Mouse (Mus musculus): ENCODE results near the gene Vwa8.

Gene Vwa8

DNA sequence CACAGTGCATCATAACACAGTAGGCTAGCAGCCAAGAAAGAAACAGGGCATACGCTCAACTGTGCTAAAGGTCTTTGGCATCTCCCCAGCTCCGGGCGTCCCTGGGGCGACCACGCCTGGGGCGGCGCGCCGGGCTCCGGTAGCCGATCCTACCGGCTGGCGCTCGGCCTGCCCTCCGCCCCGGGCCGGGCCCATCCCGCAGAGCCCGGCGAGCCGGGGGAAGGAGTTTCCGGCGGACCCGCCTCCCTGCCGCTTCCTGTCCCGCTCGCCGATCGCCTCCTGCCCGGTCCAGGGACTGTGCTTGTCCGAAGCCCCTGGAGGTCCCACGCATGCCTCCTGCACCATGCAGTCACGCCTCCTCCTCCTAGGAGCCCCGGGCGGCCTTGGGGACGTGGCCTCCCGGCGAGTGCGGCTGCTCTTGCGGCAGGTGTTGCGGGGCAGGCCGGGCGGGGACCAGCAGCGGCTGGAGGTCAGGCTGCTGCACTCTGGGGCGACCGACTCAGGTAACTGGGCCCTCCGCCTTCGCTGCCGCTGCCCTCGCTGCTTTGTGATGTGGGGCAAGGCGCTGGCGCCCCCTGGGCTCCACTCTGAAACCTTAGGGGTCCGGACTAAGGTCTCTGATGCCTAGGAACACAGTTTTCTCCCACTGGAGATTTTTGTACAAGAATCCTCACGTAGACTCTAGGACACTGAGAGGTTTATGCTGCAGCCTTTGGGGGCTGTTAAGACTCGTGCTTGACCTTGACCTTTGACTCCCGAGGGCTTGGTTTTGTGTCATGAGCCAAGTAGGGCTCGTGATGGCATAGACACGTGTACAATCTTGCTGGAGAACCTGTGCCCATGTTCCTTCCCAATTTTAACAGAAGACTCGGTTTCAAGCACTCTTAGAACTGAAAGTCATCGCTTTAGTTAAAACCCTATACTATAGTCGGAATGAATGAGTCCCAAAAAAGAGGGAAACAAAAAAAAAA, at the start of gene Vwa8:
Gene Vwa8 (plus strand): TSS at position 112 of the 971 bp plus-strand sequence.
- DNase-seq (ENCODE audit: extremely low read depth, low read depth, low spot score): no peak

DNA sequence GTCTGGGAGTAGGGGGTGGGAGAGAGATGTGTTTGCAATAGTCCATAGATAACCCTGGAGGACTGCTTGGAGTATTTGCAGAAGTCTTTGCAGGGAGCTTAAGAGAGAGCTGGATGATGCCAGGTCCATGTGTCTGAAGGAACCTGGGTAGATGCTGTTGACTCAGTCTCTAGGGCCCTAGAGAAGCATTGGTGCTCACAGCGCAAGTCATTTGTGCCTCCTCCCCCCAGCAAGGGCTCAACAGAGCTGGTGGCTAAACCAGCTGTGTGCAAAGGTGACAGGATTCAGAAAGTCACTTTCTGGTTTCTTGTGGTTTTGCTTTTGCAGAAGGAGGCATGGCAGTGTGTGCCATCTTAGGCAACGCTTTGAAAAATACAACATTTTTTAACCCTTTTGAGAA, 46.5 kb upstream of the Vwa8 start:
- DNase-seq (ENCODE audit: extremely low read depth, low read depth, low spot score): no peak

DNA sequence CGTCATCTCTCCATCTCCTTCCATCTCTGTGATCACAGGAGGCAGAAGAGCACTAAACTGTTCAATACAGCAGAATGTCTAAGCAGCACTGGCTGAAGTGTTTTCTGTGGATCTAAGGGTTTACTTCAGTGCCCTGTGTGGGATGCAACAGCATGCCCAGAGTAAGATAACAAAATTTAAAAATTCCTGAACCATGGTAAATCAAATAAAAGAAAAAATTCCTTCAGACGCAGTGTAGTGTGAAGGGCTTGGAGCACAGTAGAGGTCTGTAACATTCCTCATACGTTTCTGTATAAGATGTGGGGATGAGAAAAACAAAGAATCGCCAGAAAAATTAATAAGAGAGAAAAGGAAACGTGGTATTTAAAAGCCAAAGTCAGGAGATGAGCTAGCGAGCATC, 44.9 kb upstream of the Vwa8 start:
- DNase-seq (ENCODE audit: extremely low read depth, low read depth, low spot score): no peak

DNA sequence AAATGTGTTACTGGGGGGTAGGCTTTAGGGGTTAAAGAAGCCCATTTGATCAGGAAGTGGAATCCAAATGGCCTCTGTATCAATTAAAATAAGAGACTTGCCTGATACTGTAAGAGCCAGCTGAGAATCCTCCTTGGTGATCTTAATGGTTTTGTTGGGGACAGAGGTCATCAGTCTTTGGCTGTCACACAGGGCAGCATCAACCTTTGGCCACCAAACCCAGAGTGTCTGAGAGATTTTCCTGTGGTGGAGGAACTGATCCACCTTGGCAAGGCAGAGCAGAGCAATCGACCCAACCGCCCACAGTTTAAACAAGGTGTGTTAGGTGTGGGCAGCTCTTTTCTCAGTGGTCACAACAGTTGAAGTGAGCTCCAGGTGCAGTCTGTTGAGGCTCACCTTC, 36.0 kb upstream of the Vwa8 start:
- no peak for DNase-seq (ENCODE audit: extremely low read depth, low read depth, low spot score)

DNA sequence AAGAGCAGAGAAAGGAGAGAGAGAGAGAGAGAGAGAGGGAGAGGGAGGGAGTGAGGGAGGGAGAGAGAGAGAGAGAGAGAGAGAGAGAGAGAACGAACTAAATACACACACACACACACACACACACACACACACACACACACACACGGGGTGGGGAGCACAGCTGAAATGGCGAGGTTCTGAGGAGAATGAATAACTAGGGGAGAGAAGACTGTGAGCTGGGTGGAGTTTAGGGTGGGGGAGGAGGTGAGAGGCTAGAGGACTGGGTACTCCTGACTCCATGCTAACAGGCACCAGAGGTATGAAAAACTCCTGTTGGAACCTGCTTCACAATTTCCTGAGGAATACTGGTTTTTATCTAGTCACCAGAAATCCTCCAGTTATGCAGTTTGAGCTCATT, 32.4 kb upstream of the Vwa8 start:
- no peak for DNase-seq (ENCODE audit: extremely low read depth, low read depth, low spot score)

DNA sequence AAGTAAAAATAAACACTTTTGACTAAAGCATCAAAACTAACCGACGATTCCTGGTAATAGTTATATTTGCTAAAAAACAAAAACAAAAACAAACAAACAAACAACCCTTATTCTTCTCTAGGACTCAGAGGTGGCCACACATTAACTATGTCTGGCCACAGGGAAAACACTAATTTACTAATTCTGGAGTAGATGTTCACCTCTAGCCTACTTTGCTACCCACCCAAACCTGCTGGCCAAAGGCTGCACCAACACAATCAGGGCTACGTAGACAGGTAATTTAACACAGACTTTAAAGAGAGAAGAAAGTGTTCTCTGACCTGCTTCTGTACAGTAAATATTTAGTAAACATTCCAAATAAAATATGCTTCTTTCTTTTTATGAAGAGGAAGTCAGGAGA, 31.2 kb upstream of the Vwa8 start:
- DNase-seq (ENCODE audit: extremely low read depth, low read depth, low spot score): no peak

DNA sequence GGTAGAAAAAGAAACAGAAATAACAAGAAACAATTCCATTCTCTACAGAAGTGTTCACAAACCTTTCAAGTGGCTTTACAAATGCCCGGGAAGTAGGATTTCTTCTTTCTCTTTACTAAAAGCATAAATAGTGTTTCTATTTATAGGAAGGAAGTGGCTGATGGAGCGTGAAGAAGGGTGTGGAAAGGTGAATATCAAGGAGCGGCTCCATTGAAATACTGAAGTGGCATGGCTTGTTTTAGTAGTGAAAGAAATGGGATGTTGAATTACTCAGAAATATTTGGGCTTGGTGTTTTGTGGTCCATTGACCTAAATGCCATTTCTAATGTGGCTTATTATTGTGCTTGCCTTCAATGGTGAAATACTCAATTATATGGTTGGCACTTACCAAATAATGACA, 30.4 kb upstream of the Vwa8 start:
- no peak for DNase-seq (ENCODE audit: extremely low read depth, low read depth, low spot score)

DNA sequence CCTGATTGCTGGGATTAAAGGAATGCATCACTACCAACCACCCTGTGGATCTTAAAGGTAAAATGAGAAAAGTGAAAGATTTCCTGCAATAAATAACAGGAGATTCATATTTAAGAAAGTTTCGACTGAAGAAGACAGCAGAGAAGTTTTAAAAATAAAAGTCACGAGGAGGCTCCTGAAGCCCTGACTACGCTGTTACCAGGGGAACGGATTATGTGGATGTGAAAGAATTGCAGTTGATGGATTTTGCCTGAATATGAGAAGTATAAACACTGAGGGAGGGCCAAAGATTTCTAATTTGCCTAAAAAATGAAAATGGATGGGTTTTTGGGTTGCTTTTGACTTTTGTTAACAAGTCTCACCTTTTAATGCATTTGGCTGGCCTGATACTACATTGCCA, 24.8 kb upstream of the Vwa8 start:
- no peak for DNase-seq (ENCODE audit: extremely low read depth, low read depth, low spot score)

DNA sequence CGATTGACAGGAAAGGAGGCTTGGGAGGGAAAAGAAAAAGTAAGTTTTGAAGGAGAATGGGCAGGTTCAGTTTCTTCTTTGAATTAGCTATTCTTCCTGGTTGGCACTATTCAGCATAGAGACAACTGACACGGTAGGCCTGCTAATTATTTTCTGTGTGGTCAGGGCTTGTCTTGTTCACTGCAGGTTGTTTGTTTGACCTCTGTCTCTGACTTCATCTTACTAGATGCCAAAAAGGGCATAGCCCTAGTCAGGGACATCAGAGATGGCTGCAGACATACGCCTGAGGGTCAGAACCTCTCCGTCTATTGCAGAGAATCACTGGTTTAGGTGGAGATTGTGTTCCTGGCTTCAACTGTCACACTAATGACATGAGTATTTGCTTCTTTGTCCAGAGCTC, 24.3 kb upstream of the Vwa8 start:
- DNase-seq (ENCODE audit: extremely low read depth, low read depth, low spot score): no peak

DNA sequence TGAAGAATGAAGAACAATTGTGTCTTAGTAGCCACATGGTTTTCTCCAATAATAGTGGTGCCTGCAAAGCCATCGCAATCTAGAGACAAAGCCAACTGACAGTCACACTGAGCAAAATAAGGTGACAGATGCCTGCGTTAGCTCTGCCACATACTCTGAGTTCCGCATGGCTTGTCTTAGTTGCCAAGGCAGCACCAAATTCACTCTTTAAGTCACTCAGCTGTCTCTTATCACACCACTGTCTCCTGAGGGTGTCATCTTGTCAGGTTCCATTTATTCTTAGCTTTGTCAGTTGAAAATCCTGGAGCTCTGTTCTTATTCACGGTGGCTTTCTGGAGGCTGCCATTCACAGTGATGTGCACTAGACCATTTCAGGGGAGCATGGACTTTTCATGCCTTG, 17.7 kb upstream of the Vwa8 start:
- DNase-seq (ENCODE audit: extremely low read depth, low read depth, low spot score): no peak

DNA sequence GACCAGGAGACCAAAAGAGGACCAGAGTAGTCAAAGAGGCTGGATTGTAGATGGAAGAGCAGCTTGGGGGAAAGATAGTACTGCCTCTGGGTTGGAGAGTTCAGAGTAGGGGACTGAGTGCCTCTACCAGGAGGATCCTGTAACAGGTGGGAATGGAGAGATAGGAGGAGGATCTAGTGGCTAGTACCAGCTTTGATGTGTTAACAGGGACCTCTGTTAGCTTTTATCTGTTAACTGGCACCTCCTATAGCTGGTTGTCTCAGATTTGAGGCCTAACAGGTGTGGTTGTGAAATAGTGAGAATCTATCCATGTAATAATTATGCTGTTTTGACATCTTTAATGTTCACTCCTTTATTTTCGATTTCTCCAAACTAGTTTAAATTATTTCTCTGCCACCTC, 904 bp upstream of the Vwa8 start:
- no peak for DNase-seq (ENCODE audit: extremely low read depth, low read depth, low spot score)

DNA sequence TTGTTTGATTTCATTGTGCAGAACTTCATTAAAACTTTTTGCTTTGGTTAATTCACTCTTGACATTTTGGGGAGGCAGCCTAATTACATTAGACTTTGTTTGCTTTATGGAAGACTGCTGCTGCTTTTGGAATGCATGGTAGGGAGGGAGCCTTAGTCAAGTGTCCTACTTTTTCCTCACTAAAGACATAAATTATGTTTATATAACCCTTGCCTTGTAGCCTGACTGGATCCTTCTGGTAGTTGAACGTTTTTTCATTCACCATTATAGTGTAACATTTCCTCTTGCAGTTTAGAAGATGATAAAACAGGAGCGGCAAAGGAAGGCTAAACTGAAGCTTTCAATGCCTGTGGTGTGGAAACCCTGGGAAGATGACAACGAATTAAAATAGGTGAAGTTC, 375 bp upstream of the Vwa8 start:
- no peak for DNase-seq (ENCODE audit: extremely low read depth, low read depth, low spot score)

DNA sequence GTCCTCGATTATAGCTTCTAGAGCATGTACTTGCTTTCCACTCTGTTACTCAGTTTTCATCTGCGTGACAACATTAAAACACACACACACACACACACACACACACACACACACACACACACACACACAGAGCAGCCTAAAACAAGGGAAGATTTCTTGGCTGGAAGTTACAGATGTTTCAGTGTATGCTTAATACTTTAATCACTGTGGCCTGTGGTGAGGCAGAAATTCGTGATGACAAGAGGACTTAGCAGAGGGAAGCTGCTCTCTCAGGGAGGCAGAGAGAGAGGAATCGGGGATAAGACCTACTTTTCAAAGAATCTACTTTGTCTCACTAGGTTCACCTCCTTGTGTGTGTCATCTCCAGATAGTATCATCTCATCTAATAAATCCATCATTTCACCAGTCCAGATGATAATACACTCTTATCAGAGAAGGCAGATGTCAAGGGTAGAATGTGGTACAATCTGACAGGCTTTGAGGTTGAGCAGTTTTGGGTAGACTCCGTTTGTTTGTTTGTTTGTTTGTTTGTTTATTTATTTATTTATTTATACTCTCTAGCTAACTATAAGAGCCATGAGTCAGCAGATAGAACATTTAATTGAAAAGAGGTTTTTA, 1.2 kb downstream of the Vwa8 start:
- DNase-seq (ENCODE audit: extremely low read depth, low read depth, low spot score): no peak

DNA sequence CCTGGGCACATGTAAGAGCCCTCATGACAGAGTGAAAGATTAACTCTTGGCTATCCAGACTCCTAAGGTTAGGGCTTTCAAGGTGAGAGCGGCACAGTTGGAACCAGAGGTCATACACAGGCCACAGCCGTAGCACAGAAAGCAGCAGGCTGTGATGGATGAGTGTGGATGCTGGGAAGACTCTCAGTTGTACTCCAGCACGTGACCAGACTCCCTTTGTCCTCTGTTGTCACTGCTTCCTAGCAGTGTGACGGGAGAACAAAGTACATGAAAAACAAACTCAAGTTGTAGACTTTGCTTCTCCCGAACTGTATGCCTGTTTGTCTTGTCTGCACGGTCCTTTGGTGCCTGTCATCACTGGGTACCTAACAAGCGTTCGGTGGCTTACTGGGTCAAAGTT, 1.8 kb downstream of the Vwa8 start:
- DNase-seq (ENCODE audit: extremely low read depth, low read depth, low spot score): no peak

DNA sequence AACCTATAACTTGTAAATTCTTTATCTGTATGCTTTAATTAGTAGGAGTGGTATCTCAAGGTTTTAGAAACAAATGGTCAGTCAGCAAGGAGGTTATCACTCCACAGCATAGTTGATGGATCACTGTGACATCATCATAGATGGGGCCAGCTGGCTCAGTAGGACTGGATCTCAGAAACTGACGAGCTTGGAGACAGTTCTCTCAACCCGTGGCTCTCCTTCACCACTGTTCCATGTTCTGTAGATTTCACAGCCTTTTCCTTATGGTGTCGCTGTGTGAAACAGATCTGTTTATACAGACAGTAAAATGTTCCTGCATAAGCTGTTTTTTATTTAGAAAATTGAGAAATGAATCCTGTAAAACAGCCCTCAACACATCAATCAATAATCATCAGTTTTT, 2.5 kb downstream of the Vwa8 start:
- no peak for DNase-seq (ENCODE audit: extremely low read depth, low read depth, low spot score)

DNA sequence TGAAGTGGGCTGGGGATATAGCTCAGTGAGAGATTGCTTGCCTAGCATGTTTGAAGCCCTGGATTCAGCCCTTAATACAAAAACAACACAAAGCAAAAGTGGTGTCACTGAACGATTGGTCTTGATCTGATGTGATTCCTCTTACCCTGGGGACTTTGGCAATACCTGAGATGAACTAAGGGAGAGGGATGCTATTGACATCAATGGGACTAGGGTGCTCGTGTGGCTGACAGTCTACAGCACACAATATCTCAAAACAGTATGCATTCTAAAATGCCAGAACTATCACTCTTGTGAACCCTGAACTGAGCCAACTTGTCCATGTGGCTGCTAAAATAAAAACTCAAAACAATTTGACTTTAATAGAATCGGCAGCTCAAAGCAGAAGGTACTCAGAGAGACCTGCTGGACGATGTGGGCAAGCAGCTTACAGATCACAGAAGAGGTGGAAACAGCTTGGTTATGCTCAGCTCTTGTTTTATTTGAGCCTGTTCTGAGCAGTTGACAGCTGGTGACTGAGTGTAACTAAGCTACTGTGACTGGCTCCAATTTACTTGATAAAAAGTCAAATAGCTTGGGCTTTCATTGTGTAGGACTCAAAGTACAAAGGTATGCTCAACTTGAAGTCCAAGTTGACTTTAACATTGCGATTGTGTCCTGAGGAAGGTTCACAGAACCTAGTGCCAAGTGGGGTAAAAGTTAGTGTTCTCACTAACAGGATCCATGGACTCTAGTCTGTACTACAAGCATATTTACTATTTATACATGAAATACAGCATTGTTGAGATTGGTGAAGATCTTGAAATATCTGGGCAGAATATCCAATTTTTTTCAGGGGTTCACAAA, 3.8 kb downstream of the Vwa8 start:
- no peak for DNase-seq (ENCODE audit: extremely low read depth, low read depth, low spot score)

DNA sequence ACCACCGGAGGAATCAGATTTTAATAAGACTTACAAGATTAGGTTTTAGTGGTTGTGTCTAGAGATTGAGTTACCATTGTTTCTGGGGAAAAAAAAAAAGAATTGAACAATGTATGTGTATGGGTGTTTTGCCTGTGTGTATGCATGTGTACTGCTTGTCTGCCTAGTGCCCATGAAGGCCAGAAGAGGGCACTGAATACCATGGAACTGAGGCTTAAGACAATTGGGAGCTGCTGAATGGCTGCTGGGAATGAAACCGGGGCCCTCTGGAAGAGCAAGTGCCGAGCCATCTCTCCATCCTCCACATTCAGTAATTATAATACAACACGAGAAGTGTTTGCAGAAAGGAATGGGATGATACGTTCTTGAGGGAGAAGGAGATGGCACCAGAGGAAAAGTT, 12.3 kb downstream of the Vwa8 start:
- no peak for DNase-seq (ENCODE audit: extremely low read depth, low read depth, low spot score)

DNA sequence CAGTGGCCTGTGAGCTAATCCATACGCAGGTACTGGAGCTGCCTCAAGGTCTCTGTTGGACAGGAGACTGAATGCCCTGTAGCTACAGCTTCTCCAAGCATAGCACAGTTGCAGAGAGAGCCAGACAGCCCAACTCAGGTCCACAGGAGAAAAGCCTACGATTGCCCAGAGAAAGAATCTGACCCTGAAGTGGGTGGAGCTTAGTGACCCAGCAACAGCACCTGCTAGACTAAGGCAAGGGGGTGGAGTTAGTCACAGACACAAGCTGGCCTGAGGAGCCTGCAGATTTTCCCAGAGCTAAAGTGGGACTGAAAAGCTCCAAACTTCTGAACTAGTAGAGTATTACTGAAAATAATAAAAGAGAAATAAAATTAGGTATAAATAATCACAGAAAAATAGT, 21.2 kb downstream of the Vwa8 start:
- DNase-seq (ENCODE audit: extremely low read depth, low read depth, low spot score): no peak

DNA sequence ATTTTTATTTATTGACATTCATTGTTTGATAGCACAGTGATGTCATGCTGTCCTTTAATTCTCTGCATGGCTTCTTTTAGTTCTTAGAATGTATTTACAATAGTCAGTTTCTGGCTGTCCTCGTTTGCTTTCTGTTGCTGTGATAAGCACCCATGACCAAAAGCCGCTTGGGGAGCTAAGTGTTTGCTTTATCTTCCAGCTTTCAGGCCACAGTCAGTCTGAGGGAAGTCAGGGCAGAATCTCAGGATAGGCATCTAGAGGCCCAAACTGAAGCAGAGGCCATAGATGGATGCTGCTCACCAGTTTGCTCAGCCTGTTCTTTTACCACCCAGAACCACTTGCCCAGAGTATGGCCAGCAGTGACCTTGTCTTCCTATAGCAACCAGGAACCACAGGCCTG, 28.3 kb downstream of the Vwa8 start:
- DNase-seq (ENCODE audit: extremely low read depth, low read depth, low spot score): no peak

DNA sequence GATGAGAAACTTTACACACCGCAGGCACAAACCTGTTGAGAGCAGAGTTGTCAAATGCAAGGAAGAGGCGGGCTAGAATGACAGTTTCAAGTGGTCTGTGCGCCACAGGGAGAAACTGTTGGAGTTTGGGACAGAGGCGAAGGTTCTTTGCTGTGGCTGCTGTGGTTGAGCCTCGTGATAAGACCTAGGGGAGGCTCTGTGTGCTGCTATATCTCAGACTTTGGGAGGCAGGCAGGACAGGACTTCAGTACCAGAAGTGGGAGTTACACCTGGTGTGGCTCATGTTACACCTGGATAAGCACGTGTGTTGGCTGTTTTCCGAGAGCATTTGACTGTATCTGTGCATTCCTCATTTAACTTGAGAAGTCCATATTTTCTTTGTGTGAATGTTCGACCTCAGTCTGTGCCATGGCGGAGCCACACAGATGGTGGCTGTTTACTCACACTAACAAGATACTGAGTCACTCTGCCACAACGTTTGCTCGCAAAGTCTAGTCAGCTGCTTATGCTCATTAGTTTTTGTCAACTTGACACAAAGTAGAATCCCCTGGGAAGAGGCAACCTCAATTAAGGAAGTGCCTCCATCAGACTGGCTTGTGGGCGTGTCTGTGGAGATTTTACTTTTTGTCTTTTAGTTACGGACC, 29.7 kb downstream of the Vwa8 start:
- no peak for DNase-seq (ENCODE audit: extremely low read depth, low read depth, low spot score)

DNA sequence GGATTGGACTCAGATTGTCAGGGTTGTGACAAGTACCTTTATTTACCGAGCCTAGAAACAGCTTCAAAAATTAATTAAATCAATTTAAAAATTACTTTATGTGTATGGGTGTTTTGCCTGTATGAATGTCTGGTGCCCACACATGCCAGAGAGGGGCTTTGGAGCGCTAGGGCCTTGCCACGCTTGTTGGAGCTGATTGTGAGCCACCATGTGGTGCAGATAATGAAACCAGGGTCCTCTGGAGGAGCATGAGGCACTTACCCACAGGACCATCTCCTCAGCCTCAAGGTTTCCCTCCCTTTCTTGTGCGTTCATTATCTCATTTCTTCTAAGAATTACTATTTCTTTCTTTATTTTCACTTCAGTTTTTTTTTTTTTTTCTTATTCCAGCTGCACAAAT, 32.0 kb downstream of the Vwa8 start:
- no peak for DNase-seq (ENCODE audit: extremely low read depth, low read depth, low spot score)
